ENCODE assay signal across 8 mouse cellular contexts in genomic region chr9:13686977-13687659, GRCm38 (mm10).
DNase-seq lines count a peak whose midpoint lies in the region; ATAC-seq and TF ChIP-seq lines count a peak whose summit lies in the region.

No protein-coding gene starts in this region.

- H3K36me3 ChIP-seq in forebrain, postnatal 0 days (ENCODE audit: insufficient read depth): no peaks in the 10 kb centered on the region
- no peaks in the 10 kb centered on the region for H3K36me3 ChIP-seq in forebrain, embryonic 16.5 days (ENCODE audit: control insufficient read depth, insufficient read depth)
- H3K36me3 ChIP-seq in midbrain, embryonic 14.5 days (ENCODE audit: control insufficient read depth, insufficient read depth, low read length): no peaks in the 10 kb centered on the region
- no peaks in the 10 kb centered on the region for H3K36me3 ChIP-seq in midbrain, embryonic 15.5 days (replicated peaks)
- no peaks in the 10 kb centered on the region for H3K36me3 ChIP-seq in heart, embryonic 10.5 days

- ATAC-seq in forebrain, postnatal 0 days: no peak
- ATAC-seq in forebrain, embryonic 16.5 days: no peak
- no peak for ATAC-seq in midbrain, embryonic 14.5 days (ENCODE audit: low FRiP score, low TSS enrichment)
- ATAC-seq in midbrain, embryonic 15.5 days (replicated peaks): no peak

- intact Hi-C loops in left cerebral cortex, postnatal 36 days (cut with DNase I): no loop called here

- H3K27ac ChIP-seq in forebrain, postnatal 0 days (ENCODE audit: low read depth, low read length): no peak overlapping the region
- H3K27ac ChIP-seq in forebrain, embryonic 16.5 days (ENCODE audit: low read length): no peak overlapping the region
- no peak overlapping the region for H3K27ac ChIP-seq in midbrain, embryonic 14.5 days (replicated peaks; ENCODE audit: low read depth, low read length)
- H3K27ac ChIP-seq in midbrain, embryonic 15.5 days: no peak overlapping the region
- no peak overlapping the region for H3K27ac ChIP-seq in heart, embryonic 10.5 days

- no peak overlapping the region for H3K9ac ChIP-seq in forebrain, postnatal 0 days
- H3K9ac ChIP-seq in forebrain, embryonic 16.5 days (replicated peaks; ENCODE audit: low read depth, low read length): no peak overlapping the region
- no peak overlapping the region for H3K9ac ChIP-seq in midbrain, embryonic 14.5 days (replicated peaks; ENCODE audit: low read length)
- H3K9ac ChIP-seq in midbrain, embryonic 15.5 days: no peak overlapping the region

- no peaks in the 10 kb centered on the region for H3K9me3 ChIP-seq in forebrain, postnatal 0 days (ENCODE audit: low read length)
- H3K9me3 ChIP-seq in forebrain, embryonic 16.5 days (ENCODE audit: control insufficient read depth, low read length): no peaks in the 10 kb centered on the region
- no peaks in the 10 kb centered on the region for H3K9me3 ChIP-seq in midbrain, embryonic 14.5 days (ENCODE audit: control insufficient read depth, low read length)
- H3K9me3 ChIP-seq in midbrain, embryonic 15.5 days: no peaks in the 10 kb centered on the region
- H3K9me3 ChIP-seq in heart, embryonic 10.5 days: no peaks in the 10 kb centered on the region

- no peaks in the 10 kb centered on the region for H3K4me1 ChIP-seq in forebrain, postnatal 0 days (ENCODE audit: insufficient read depth)
- H3K4me1 ChIP-seq in forebrain, embryonic 16.5 days (replicated peaks; ENCODE audit: control insufficient read depth, insufficient read depth, low read length): peaks cover 6% of the 10 kb centered on the region
- H3K4me1 ChIP-seq in midbrain, embryonic 14.5 days (ENCODE audit: control insufficient read depth, insufficient read depth, low read length): peaks cover 12% of the 10 kb centered on the region
- H3K4me1 ChIP-seq in midbrain, embryonic 15.5 days: peaks cover 11% of the 10 kb centered on the region
- H3K4me1 ChIP-seq in heart, embryonic 10.5 days: peaks cover 34% of the 10 kb centered on the region

- H3K4me3 ChIP-seq in forebrain, postnatal 0 days (ENCODE audit: low read depth, low read length): no peak overlapping the region
- no peak overlapping the region for H3K4me3 ChIP-seq in forebrain, embryonic 16.5 days (replicated peaks; ENCODE audit: low read length)
- H3K4me3 ChIP-seq in midbrain, embryonic 14.5 days (replicated peaks; ENCODE audit: low read depth, low read length): no peak overlapping the region
- H3K4me3 ChIP-seq in midbrain, embryonic 15.5 days: no peak overlapping the region
- no peak overlapping the region for H3K4me3 ChIP-seq in heart, embryonic 10.5 days

- DNase-seq in forebrain, postnatal 0 days: no peak
- peak; percentile 35 for DNase-seq in midbrain, embryonic 14.5 days
- DNase-seq in lung, postnatal 14 days: peak; percentile 34
- DNase-seq in thymus, postnatal 25 days: peak; percentile 59
- DNase-seq in heart, embryonic 10.5 days (ENCODE audit: low spot score): no peak
- no peak for DNase-seq in left cerebral cortex, postnatal 36 days (ENCODE audit: low spot score in 2 of 2)

- no peak overlapping the region for H3K4me2 ChIP-seq in forebrain, postnatal 0 days (ENCODE audit: low read depth)
- no peak overlapping the region for H3K4me2 ChIP-seq in forebrain, embryonic 16.5 days (ENCODE audit: low read length)
- H3K4me2 ChIP-seq in midbrain, embryonic 14.5 days (ENCODE audit: low read length): no peak overlapping the region
- H3K4me2 ChIP-seq in midbrain, embryonic 15.5 days: no peak overlapping the region

- peak; percentile 55 for TF ChIP-seq CTCF in forebrain, postnatal 0 days (IDR thresholded peaks at IDR 0.05; ENCODE audit: low read depth)

- no peaks in the 10 kb centered on the region for H3K27me3 ChIP-seq in forebrain, postnatal 0 days (ENCODE audit: insufficient read depth, low read length)
- no peaks in the 10 kb centered on the region for H3K27me3 ChIP-seq in forebrain, embryonic 16.5 days (replicated peaks; ENCODE audit: control insufficient read depth, insufficient read depth, low read length)
- H3K27me3 ChIP-seq in midbrain, embryonic 14.5 days (ENCODE audit: control insufficient read depth, insufficient read depth, low read length): no peaks in the 10 kb centered on the region
- no peaks in the 10 kb centered on the region for H3K27me3 ChIP-seq in midbrain, embryonic 15.5 days (replicated peaks)
- H3K27me3 ChIP-seq in heart, embryonic 10.5 days (ENCODE audit: insufficient read depth, poor library complexity, severe bottlenecking): no peaks in the 10 kb centered on the region

- 91% methylated on average over 19 of the region's 19 CpGs for WGBS in forebrain, postnatal 0 days
- WGBS in forebrain, embryonic 16.5 days: 89% methylated on average over 19 of the region's 19 CpGs
- WGBS in midbrain, embryonic 14.5 days: 89% methylated on average over 19 of the region's 19 CpGs
- 88% methylated on average over 19 of the region's 19 CpGs for WGBS in midbrain, embryonic 15.5 days
- 88% methylated on average over 19 of the region's 19 CpGs for WGBS in heart, embryonic 10.5 days

Comparison
In these comparisons a context has a peak if more than half of its experiments do, and no peak if none do; other contexts are left out.
1. DNase-seq: peak in midbrain, embryonic 14.5 days (single experiment), lung, postnatal 14 days (single experiment) and thymus, postnatal 25 days (single experiment); none in forebrain, postnatal 0 days (single experiment), heart, embryonic 10.5 days (single experiment) and left cerebral cortex, postnatal 36 days (0 of 2).